Mouse (Mus musculus): ENCODE measurements around the gene Neil3. TPM values are rescaled to one million over a fixed set of nuclear protein-coding genes. Genes with fewer than 3 reads are reported as not detected.
"Not testable (repeated sequence)": the region's sequence is repeated elsewhere in the genome, so short reads cannot be mapped to it uniquely, and the experiment has no call there.

The Neil3 gene
- polyA plus RNA-seq, 1 experiment from 2014 or later = 8.0 TPM

- Histone ChIP-seq H3K27me3 (ENCODE audit: control insufficient read depth, insufficient read depth, low read length) (no peaks in the 10 kb centered on the region), H3K36me3 (ENCODE audit: control insufficient read depth, insufficient read depth, low read length) (no peaks in the 10 kb centered on the region), H3K9ac (ENCODE audit: low read length) (no peak overlapping the region), H3K27ac (replicated peaks) (no peak overlapping the region), H3K9me3 (ENCODE audit: control insufficient read depth, low read length) (no peaks in the 10 kb centered on the region), H3K4me3 (ENCODE audit: low read depth, low read length) (no peak overlapping the region), H3K4me1 (replicated peaks; ENCODE audit: control insufficient read depth, insufficient read depth) (no peaks in the 10 kb centered on the region), H3K4me2 (replicated peaks; ENCODE audit: low read depth) (no peak overlapping the region)
- no peak for TF ChIP-seq EP300 (optimal IDR thresholded peaks at IDR 0.05)
- TF ChIP-seq CTCF (IDR thresholded peaks at IDR 0.05; ENCODE audit: low read depth) = no peak
- WGBS = 85% methylated on average over 2 of the region's 2 CpGs
- DNase-seq (ENCODE audit: low spot score) (no peak), ATAC-seq (ENCODE audit: low FRiP score, low TSS enrichment) (no peak)
Observed at GRCm38 (mm10) chr8:53573600-53573999, 65.3 kb downstream of the Neil3 start.

- Histone ChIP-seq H3K9ac (ENCODE audit: low read length) (no peak overlapping the region), H3K36me3 (ENCODE audit: control insufficient read depth, insufficient read depth, low read length) (no peaks in the 10 kb centered on the region), H3K4me1 (replicated peaks; ENCODE audit: control insufficient read depth, insufficient read depth) (no peaks in the 10 kb centered on the region), H3K27ac (replicated peaks) (no peak overlapping the region), H3K4me2 (replicated peaks; ENCODE audit: low read depth) (no peak overlapping the region), H3K4me3 (ENCODE audit: low read depth, low read length) (no peak overlapping the region), H3K9me3 (ENCODE audit: control insufficient read depth, low read length) (no peaks in the 10 kb centered on the region), H3K27me3 (ENCODE audit: control insufficient read depth, insufficient read depth, low read length) (no peaks in the 10 kb centered on the region)
- 79% methylated on average over 6 of the region's 6 CpGs for WGBS
- no peak for TF ChIP-seq EP300 (optimal IDR thresholded peaks at IDR 0.05)
- TF ChIP-seq CTCF (IDR thresholded peaks at IDR 0.05; ENCODE audit: low read depth) = no peak
- DNase-seq (ENCODE audit: low spot score) (no peak), ATAC-seq (ENCODE audit: low FRiP score, low TSS enrichment) (no peak)
Observed at GRCm38 (mm10) chr8:53566223-53566622, 72.6 kb downstream of the Neil3 start.

GRCm38 (mm10) chr8:53562441-53563040, 76.3 kb downstream of the Neil3 start:
- no peaks in the 10 kb centered on the region for H3K9me3 ChIP-seq (ENCODE audit: control insufficient read depth, low read length)
- H3K36me3 ChIP-seq (ENCODE audit: control insufficient read depth, insufficient read depth, low read length) = no peaks in the 10 kb centered on the region
- no peak overlapping the region for H3K9ac ChIP-seq (ENCODE audit: low read length)
- H3K4me2 ChIP-seq (replicated peaks; ENCODE audit: low read depth) = no peak overlapping the region
- H3K27ac ChIP-seq (replicated peaks) = no peak overlapping the region
- ATAC-seq (ENCODE audit: low FRiP score, low TSS enrichment) (no peak), DNase-seq (ENCODE audit: low spot score) (no peak)
- H3K27me3 ChIP-seq (ENCODE audit: control insufficient read depth, insufficient read depth, low read length) = no peaks in the 10 kb centered on the region
- H3K4me3 ChIP-seq (ENCODE audit: low read depth, low read length) = no peak overlapping the region
- no peaks in the 10 kb centered on the region for H3K4me1 ChIP-seq (replicated peaks; ENCODE audit: control insufficient read depth, insufficient read depth)
- 87% methylated on average over 10 of the region's 10 CpGs for WGBS
- no peak for TF ChIP-seq EP300 (optimal IDR thresholded peaks at IDR 0.05)
- no peak for TF ChIP-seq CTCF (IDR thresholded peaks at IDR 0.05; ENCODE audit: low read depth)

- WGBS = 73% methylated on average over 2 of the region's 2 CpGs
- DNase-seq (ENCODE audit: low spot score) (no peak), ATAC-seq (ENCODE audit: low FRiP score, low TSS enrichment) (no peak)
- no peak overlapping the region for H3K4me3 ChIP-seq (ENCODE audit: low read depth, low read length)
- no peaks in the 10 kb centered on the region for H3K36me3 ChIP-seq (ENCODE audit: control insufficient read depth, insufficient read depth, low read length)
- no peaks in the 10 kb centered on the region for H3K9me3 ChIP-seq (ENCODE audit: control insufficient read depth, low read length)
- H3K27ac ChIP-seq (replicated peaks) = no peak overlapping the region
- TF ChIP-seq CTCF (IDR thresholded peaks at IDR 0.05; ENCODE audit: low read depth) (no peak), EP300 (optimal IDR thresholded peaks at IDR 0.05) (no peak)
- H3K27me3 ChIP-seq (ENCODE audit: control insufficient read depth, insufficient read depth, low read length) = no peaks in the 10 kb centered on the region
- H3K4me1 ChIP-seq (replicated peaks; ENCODE audit: control insufficient read depth, insufficient read depth) = no peaks in the 10 kb centered on the region
- no peak overlapping the region for H3K9ac ChIP-seq (ENCODE audit: low read length)
- H3K4me2 ChIP-seq (replicated peaks; ENCODE audit: low read depth) = no peak overlapping the region
Observed at GRCm38 (mm10) chr8:53539585-53539984, 99.3 kb downstream of the Neil3 start.

- DNase-seq (ENCODE audit: low spot score); H3K9me3 ChIP-seq (ENCODE audit: control insufficient read depth, low read length); H3K27me3 ChIP-seq (ENCODE audit: control insufficient read depth, insufficient read depth, low read length); H3K4me2 ChIP-seq (replicated peaks; ENCODE audit: low read depth); H3K27ac ChIP-seq (replicated peaks); H3K4me3 ChIP-seq (ENCODE audit: low read depth, low read length); ATAC-seq (ENCODE audit: low FRiP score, low TSS enrichment); H3K36me3 ChIP-seq (ENCODE audit: control insufficient read depth, insufficient read depth, low read length); H3K4me1 ChIP-seq (replicated peaks; ENCODE audit: control insufficient read depth, insufficient read depth); H3K9ac ChIP-seq (ENCODE audit: low read length): not testable (repeated sequence)
- 75% methylated on average over 3 of the region's 3 CpGs for WGBS
Observed at GRCm38 (mm10) chr8:53538049-53538448, 100.8 kb downstream of the Neil3 start.

Other genes starting within 250 kb of the Neil3 start
- gene Aga, start 127.3 kb downstream of the Neil3 start, polyA plus RNA-seq (2015; fragmentation: Nextera tagmentation; extraction: Ambion mirVana) = 33.1 and 34.2 TPM in 2 replicates